Mouse (Mus musculus): ENCODE data around the gene Pxn.
"Not testable (repeated sequence)": the region's sequence is repeated elsewhere in the genome, so short reads cannot be mapped to it uniquely, and the experiment has no call there.

DNA sequence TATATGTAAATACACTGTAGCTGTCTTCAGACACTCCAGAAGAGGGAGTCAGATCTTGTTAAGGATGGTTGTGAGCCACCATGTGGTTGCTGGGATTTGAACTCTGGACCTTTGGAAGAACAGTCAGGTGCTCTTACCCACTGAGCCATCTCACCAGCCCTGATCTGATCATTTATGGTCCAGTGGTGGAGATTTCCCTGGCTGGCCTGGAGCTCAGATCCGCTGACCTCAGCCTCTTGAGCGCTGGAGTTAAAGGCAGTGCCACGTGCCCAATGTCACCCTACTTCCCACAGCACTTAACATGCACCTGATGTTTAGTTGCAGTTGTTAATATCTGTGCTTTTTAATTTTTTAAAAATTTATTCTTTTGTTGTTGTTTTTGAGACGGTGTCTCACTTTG, 71.2 kb downstream of the Pxn start:
- TF ChIP-seq MAFK (IDR thresholded peaks at IDR 0.05; ENCODE audit: insufficient read depth, low read depth, low read length); ZNF384 (IDR thresholded peaks at IDR 0.05; ENCODE audit: low read depth, low read length); ZC3H11A (IDR thresholded peaks at IDR 0.05; ENCODE audit: borderline replicate concordance, low read depth, low read length); HCFC1 (IDR thresholded peaks at IDR 0.05; ENCODE audit: borderline replicate concordance, insufficient read depth, low read length): not testable (repeated sequence)
